Mouse (Mus musculus): ENCODE results near the gene Gm27021. TPM values are rescaled to one million over a fixed set of nuclear protein-coding genes. Genes with fewer than 3 reads are reported as not detected.

The Gm27021 gene
- polyA plus RNA-seq, 1 experiment from 2014 or later: 2.0 TPM

GRCm38 (mm10) chr8:120610824-120611223, 57.1 kb downstream of the Gm27021 start:
- no peak overlapping the region for H3K27ac ChIP-seq (ENCODE audit: low read length)
- H3K4me1 ChIP-seq (ENCODE audit: control insufficient read depth, insufficient read depth, low read length): no peaks in the 10 kb centered on the region
- WGBS: 88% methylated on average over 6 of the region's 6 CpGs
- no peak for ATAC-seq (ENCODE audit: insufficient read depth, low FRiP score)
- no peaks in the 10 kb centered on the region for H3K9me3 ChIP-seq (replicated peaks; ENCODE audit: control insufficient read depth, low read length)
- no peaks in the 10 kb centered on the region for H3K27me3 ChIP-seq (ENCODE audit: control insufficient read depth, insufficient read depth, low read length)
- H3K4me2 ChIP-seq (ENCODE audit: low read depth, low read length): no peak overlapping the region
- H3K36me3 ChIP-seq (ENCODE audit: control insufficient read depth, insufficient read depth, low read length): no peaks in the 10 kb centered on the region
- H3K4me3 ChIP-seq (replicated peaks; ENCODE audit: low read length): no peak overlapping the region
- no peak overlapping the region for H3K9ac ChIP-seq (ENCODE audit: low read length)

- no peak overlapping the region for H3K4me3 ChIP-seq (replicated peaks; ENCODE audit: low read length)
- no peaks in the 10 kb centered on the region for H3K27me3 ChIP-seq (ENCODE audit: control insufficient read depth, insufficient read depth, low read length)
- H3K9me3 ChIP-seq (replicated peaks; ENCODE audit: control insufficient read depth, low read length): no peaks in the 10 kb centered on the region
- H3K9ac ChIP-seq (ENCODE audit: low read length): no peak overlapping the region
- 9% methylated on average over 7 of the region's 7 CpGs for WGBS
- no peaks in the 10 kb centered on the region for H3K36me3 ChIP-seq (ENCODE audit: control insufficient read depth, insufficient read depth, low read length)
- H3K4me2 ChIP-seq (ENCODE audit: low read depth, low read length): no peak overlapping the region
- peaks cover under 1% of the 10 kb centered on the region for H3K4me1 ChIP-seq (ENCODE audit: control insufficient read depth, insufficient read depth, low read length)
- no peak overlapping the region for H3K27ac ChIP-seq (ENCODE audit: low read length)
- ATAC-seq (ENCODE audit: insufficient read depth, low FRiP score): no peak
Observed at GRCm38 (mm10) chr8:120607885-120608284, 60.0 kb downstream of the Gm27021 start.

GRCm38 (mm10) chr8:120607460-120607859, 60.4 kb downstream of the Gm27021 start:
- H3K9me3 ChIP-seq (replicated peaks; ENCODE audit: control insufficient read depth, low read length): no peaks in the 10 kb centered on the region
- no peak overlapping the region for H3K27ac ChIP-seq (ENCODE audit: low read length)
- peaks cover 5% of the 10 kb centered on the region for H3K4me1 ChIP-seq (ENCODE audit: control insufficient read depth, insufficient read depth, low read length)
- H3K4me2 ChIP-seq (ENCODE audit: low read depth, low read length): no peak overlapping the region
- H3K9ac ChIP-seq (ENCODE audit: low read length): no peak overlapping the region
- ATAC-seq (ENCODE audit: insufficient read depth, low FRiP score): no peak
- H3K27me3 ChIP-seq (ENCODE audit: control insufficient read depth, insufficient read depth, low read length): no peaks in the 10 kb centered on the region
- WGBS: 84% methylated on average over 9 of the region's 9 CpGs
- no peak overlapping the region for H3K4me3 ChIP-seq (replicated peaks; ENCODE audit: low read length)
- H3K36me3 ChIP-seq (ENCODE audit: control insufficient read depth, insufficient read depth, low read length): no peaks in the 10 kb centered on the region

GRCm38 (mm10) chr8:120602672-120603071, 65.2 kb downstream of the Gm27021 start:
- Histone ChIP-seq H3K4me3 (replicated peaks; ENCODE audit: low read length) (no peak overlapping the region), H3K4me1 (ENCODE audit: control insufficient read depth, insufficient read depth, low read length) (peaks cover 15% of the 10 kb centered on the region), H3K4me2 (ENCODE audit: low read depth, low read length) (no peak overlapping the region), H3K27ac (ENCODE audit: low read length) (no peak overlapping the region), H3K27me3 (ENCODE audit: control insufficient read depth, insufficient read depth, low read length) (no peaks in the 10 kb centered on the region), H3K9ac (ENCODE audit: low read length) (no peak overlapping the region), H3K9me3 (replicated peaks; ENCODE audit: control insufficient read depth, low read length) (no peaks in the 10 kb centered on the region), H3K36me3 (ENCODE audit: control insufficient read depth, insufficient read depth, low read length) (no peaks in the 10 kb centered on the region)
- WGBS: 36% methylated on average over 6 of the region's 6 CpGs
- ATAC-seq (ENCODE audit: insufficient read depth, low FRiP score): peak; percentile 22; the same call in 1 of the 2 replicates

- Histone ChIP-seq H3K4me3 (replicated peaks; ENCODE audit: low read length) (no peak overlapping the region), H3K4me1 (ENCODE audit: control insufficient read depth, insufficient read depth, low read length) (peaks cover 15% of the 10 kb centered on the region), H3K27ac (ENCODE audit: low read length) (no peak overlapping the region), H3K4me2 (ENCODE audit: low read depth, low read length) (no peak overlapping the region), H3K36me3 (ENCODE audit: control insufficient read depth, insufficient read depth, low read length) (no peaks in the 10 kb centered on the region), H3K27me3 (ENCODE audit: control insufficient read depth, insufficient read depth, low read length) (no peaks in the 10 kb centered on the region), H3K9ac (ENCODE audit: low read length) (no peak overlapping the region), H3K9me3 (replicated peaks; ENCODE audit: control insufficient read depth, low read length) (no peaks in the 10 kb centered on the region)
- WGBS: 56% methylated on average over 7 of the region's 7 CpGs
- no peak for ATAC-seq (ENCODE audit: insufficient read depth, low FRiP score)
Observed at GRCm38 (mm10) chr8:120599504-120599903, 68.4 kb downstream of the Gm27021 start.

GRCm38 (mm10) chr8:120598579-120598978, 69.3 kb downstream of the Gm27021 start:
- ATAC-seq (ENCODE audit: insufficient read depth, low FRiP score): peak; percentile 51
- Histone ChIP-seq H3K4me2 (ENCODE audit: low read depth, low read length) (peak overlapping the region; percentile 49), H3K9ac (ENCODE audit: low read length) (peak overlapping the region; percentile 42; the same call in 1 of the 2 replicates), H3K36me3 (ENCODE audit: control insufficient read depth, insufficient read depth, low read length) (no peaks in the 10 kb centered on the region), H3K27ac (ENCODE audit: low read length) (peak overlapping the region; percentile 27; the same call in 1 of the 2 replicates), H3K4me1 (ENCODE audit: control insufficient read depth, insufficient read depth, low read length) (peaks cover 15% of the 10 kb centered on the region), H3K27me3 (ENCODE audit: control insufficient read depth, insufficient read depth, low read length) (no peaks in the 10 kb centered on the region), H3K4me3 (replicated peaks; ENCODE audit: low read length) (peak overlapping the region; percentile 22), H3K9me3 (replicated peaks; ENCODE audit: control insufficient read depth, low read length) (no peaks in the 10 kb centered on the region)
- 16% methylated on average over 24 of the region's 24 CpGs for WGBS

- Histone ChIP-seq H3K4me3 (replicated peaks; ENCODE audit: low read length) (no peak overlapping the region), H3K27me3 (ENCODE audit: control insufficient read depth, insufficient read depth, low read length) (no peaks in the 10 kb centered on the region), H3K36me3 (ENCODE audit: control insufficient read depth, insufficient read depth, low read length) (no peaks in the 10 kb centered on the region), H3K4me2 (ENCODE audit: low read depth, low read length) (no peak overlapping the region), H3K4me1 (ENCODE audit: control insufficient read depth, insufficient read depth, low read length) (peaks cover 9% of the 10 kb centered on the region), H3K9ac (ENCODE audit: low read length) (no peak overlapping the region), H3K9me3 (replicated peaks; ENCODE audit: control insufficient read depth, low read length) (no peaks in the 10 kb centered on the region), H3K27ac (ENCODE audit: low read length) (no peak overlapping the region)
- peak; percentile 35; the same call in 1 of the 2 replicates for ATAC-seq (ENCODE audit: insufficient read depth, low FRiP score)
- WGBS: 16% methylated on average over 5 of the region's 5 CpGs
Observed at GRCm38 (mm10) chr8:120595963-120596362, 71.9 kb downstream of the Gm27021 start.

GRCm38 (mm10) chr8:120594571-120594970, 73.3 kb downstream of the Gm27021 start:
- Histone ChIP-seq H3K4me3 (replicated peaks; ENCODE audit: low read length) (no peak overlapping the region), H3K4me2 (ENCODE audit: low read depth, low read length) (no peak overlapping the region), H3K27me3 (ENCODE audit: control insufficient read depth, insufficient read depth, low read length) (no peaks in the 10 kb centered on the region), H3K36me3 (ENCODE audit: control insufficient read depth, insufficient read depth, low read length) (no peaks in the 10 kb centered on the region), H3K9ac (ENCODE audit: low read length) (no peak overlapping the region), H3K9me3 (replicated peaks; ENCODE audit: control insufficient read depth, low read length) (no peaks in the 10 kb centered on the region), H3K27ac (ENCODE audit: low read length) (no peak overlapping the region), H3K4me1 (ENCODE audit: control insufficient read depth, insufficient read depth, low read length) (peaks cover 15% of the 10 kb centered on the region)
- ATAC-seq (ENCODE audit: insufficient read depth, low FRiP score): no peak
- 92% methylated on average over 5 of the region's 5 CpGs for WGBS

GRCm38 (mm10) chr8:120591587-120592292, 76.1 kb downstream of the Gm27021 start:
- no peaks in the 10 kb centered on the region for H3K9me3 ChIP-seq (replicated peaks; ENCODE audit: control insufficient read depth, low read length)
- no peaks in the 10 kb centered on the region for H3K27me3 ChIP-seq (ENCODE audit: control insufficient read depth, insufficient read depth, low read length)
- WGBS: 45% methylated on average over 10 of the region's 10 CpGs
- no peak overlapping the region for H3K9ac ChIP-seq (ENCODE audit: low read length)
- H3K4me3 ChIP-seq (replicated peaks; ENCODE audit: low read length): no peak overlapping the region
- peaks cover 11% of the 10 kb centered on the region for H3K4me1 ChIP-seq (ENCODE audit: control insufficient read depth, insufficient read depth, low read length)
- H3K36me3 ChIP-seq (ENCODE audit: control insufficient read depth, insufficient read depth, low read length): no peaks in the 10 kb centered on the region
- ATAC-seq (ENCODE audit: insufficient read depth, low FRiP score): no peak
- H3K4me2 ChIP-seq (ENCODE audit: low read depth, low read length): no peak overlapping the region
- H3K27ac ChIP-seq (ENCODE audit: low read length): peak overlapping the region; percentile 15; the same call in 1 of the 2 replicates
